Mouse (Mus musculus): ENCODE data around the gene Hhatl.

The Hhatl gene

GRCm38 (mm10) chr9:121791757-121792521, at the start of gene Hhatl:
Gene Hhatl (minus strand): TSS chr9:121792507.
- no peak for DNase-seq (ENCODE audit: low read depth, low spot score)

- no peak for DNase-seq (ENCODE audit: low read depth, low spot score)
These were observed 47.3 kb upstream of the Hhatl start for GRCm38 (mm10) chr9:121839622-121839965.

GRCm38 (mm10) chr9:121838829-121839621, 46.7 kb upstream of the Hhatl start, which contains the start of gene Ccdc13:
Gene Ccdc13 (minus strand): TSS chr9:121839461.
- DNase-seq (ENCODE audit: low read depth, low spot score): peak; percentile 73

GRCm38 (mm10) chr9:121838008-121838407, 45.7 kb upstream of the Hhatl start:
- DNase-seq (ENCODE audit: low read depth, low spot score): no peak

GRCm38 (mm10) chr9:121833825-121834224, 41.5 kb upstream of the Hhatl start:
- DNase-seq (ENCODE audit: low read depth, low spot score): no peak

GRCm38 (mm10) chr9:121830956-121831293, 38.6 kb upstream of the Hhatl start:
- DNase-seq (ENCODE audit: low read depth, low spot score): peak; percentile 40

- DNase-seq (ENCODE audit: low read depth, low spot score): no peak
These were observed 38.1 kb upstream of the Hhatl start for GRCm38 (mm10) chr9:121830243-121830955.

- no peak for DNase-seq (ENCODE audit: low read depth, low spot score)
These were observed 37.1 kb upstream of the Hhatl start for GRCm38 (mm10) chr9:121829270-121829992.

- DNase-seq (ENCODE audit: low read depth, low spot score): no peak
These were observed 36.0 kb upstream of the Hhatl start for GRCm38 (mm10) chr9:121828314-121828713.

- DNase-seq (ENCODE audit: low read depth, low spot score): no peak
These were observed 34.0 kb upstream of the Hhatl start for GRCm38 (mm10) chr9:121826356-121826755.

GRCm38 (mm10) chr9:121823991-121824390, 31.7 kb upstream of the Hhatl start:
- DNase-seq (ENCODE audit: low read depth, low spot score): no peak

- DNase-seq (ENCODE audit: low read depth, low spot score): no peak
These were observed 30.7 kb upstream of the Hhatl start for GRCm38 (mm10) chr9:121823051-121823450.

GRCm38 (mm10) chr9:121822585-121822991, 30.3 kb upstream of the Hhatl start:
- DNase-seq (ENCODE audit: low read depth, low spot score): no peak

GRCm38 (mm10) chr9:121820765-121821164, 28.5 kb upstream of the Hhatl start:
- no peak for DNase-seq (ENCODE audit: low read depth, low spot score)

GRCm38 (mm10) chr9:121819771-121820471, 27.6 kb upstream of the Hhatl start:
- DNase-seq (ENCODE audit: low read depth, low spot score): no peak

GRCm38 (mm10) chr9:121819073-121819770, 26.9 kb upstream of the Hhatl start:
- no peak for DNase-seq (ENCODE audit: low read depth, low spot score)

GRCm38 (mm10) chr9:121815183-121815582, 22.9 kb upstream of the Hhatl start:
- no peak for DNase-seq (ENCODE audit: low read depth, low spot score)

- no peak for DNase-seq (ENCODE audit: low read depth, low spot score)
These were observed 17.9 kb upstream of the Hhatl start for GRCm38 (mm10) chr9:121810081-121810821.

- no peak for DNase-seq (ENCODE audit: low read depth, low spot score)
These were observed 16.2 kb upstream of the Hhatl start for GRCm38 (mm10) chr9:121808511-121808910.

GRCm38 (mm10) chr9:121807947-121808346, 15.6 kb upstream of the Hhatl start:
- DNase-seq (ENCODE audit: low read depth, low spot score): no peak
